Mouse (Mus musculus) testis, adult 2 months (tissue): ENCODE results near the gene Wdr77. TPM values are rescaled to one million over a fixed set of nuclear protein-coding genes. Genes with fewer than 3 reads are reported as not detected.
"Not testable (repeated sequence)": the region's sequence is repeated elsewhere in the genome, so short reads cannot be mapped to it uniquely, and the experiment has no call there.

Experiments used
- H3K27ac ChIP-seq: fragments of 200-500 bp; 2 replicates; pipeline ENCODE4 v1.5.1; 2012; ENCODE audit warnings: low read depth, low read length; ENCODE audit not compliant: control insufficient read depth, insufficient read depth
- H3K27me3 ChIP-seq: fragments of 200-500 bp; 2 replicates; pipeline ENCODE4 v1.6.1; 2012; ENCODE audit warnings: mild to moderate bottlenecking, low read length, moderate library complexity; ENCODE audit not compliant: control insufficient read depth, insufficient read depth
- H3K36me3 ChIP-seq: fragments of 200-500 bp; 2 replicates; pipeline ENCODE4 v1.6.1; 2012; ENCODE audit warnings: mild to moderate bottlenecking, low read length; ENCODE audit not compliant: control insufficient read depth, insufficient read depth
- H3K4me1 ChIP-seq: fragments of 200-500 bp; 2 replicates; pipeline ENCODE4 v1.6.1; 2012; ENCODE audit warnings: low read length; ENCODE audit not compliant: control insufficient read depth, insufficient read depth
- H3K4me3 ChIP-seq: fragments of 200-500 bp; 2 replicates; pipeline ENCODE4 v1.5.1; 2012; ENCODE audit warnings: low read depth, mild to moderate bottlenecking, low read length, moderate library complexity, mixed read lengths; ENCODE audit not compliant: control insufficient read depth
- CTCF ChIP-seq: fragments of 200-500 bp; IDR thresholded peaks from 2 replicates; pipeline ENCODE4 v1.5.1; 2012; ENCODE audit warnings: low read depth, mild to moderate bottlenecking, inconsistent platforms, low read length, moderate library complexity; ENCODE audit not compliant: control insufficient read depth, insufficient read depth, insufficient replicate concordance
- POLR2A ChIP-seq: fragments of 200-500 bp; IDR thresholded peaks from 2 replicates; pipeline ENCODE4 v1.6.1; 2012; ENCODE audit warnings: low read depth, mild to moderate bottlenecking, inconsistent platforms, low read length, moderate library complexity; ENCODE audit not compliant: control insufficient read depth
- polyA plus RNA-seq: library from polyadenylated mRNA; depleted of rRNA; stranded (reverse); fragments of >200 nt; gene quantifications from 2 replicates; pipeline ENCODE4 v1.2.3, GENCODE M21; 2012

Gene Wdr77
- polyA plus RNA-seq, 1 experiment = 55.8 TPM

DNA sequence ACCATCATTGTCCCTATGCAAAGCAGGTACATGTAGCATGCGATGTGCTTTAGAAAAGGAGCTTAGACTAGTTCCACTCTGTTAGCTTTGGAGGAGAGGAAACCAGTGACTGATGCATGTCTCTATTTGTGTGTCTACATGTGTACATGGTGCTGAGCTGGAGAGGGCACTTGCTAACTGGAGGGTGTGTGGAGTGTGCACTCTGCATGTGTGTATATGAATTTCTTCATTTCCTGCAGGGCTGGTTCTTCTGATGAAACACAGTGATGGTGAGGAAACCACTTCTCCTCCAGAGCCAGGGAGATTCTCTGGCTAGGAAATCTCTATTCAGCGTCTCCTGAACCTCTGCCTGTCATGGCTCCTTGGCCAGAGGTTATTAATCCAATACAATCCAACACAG, 15.0 kb downstream of the Wdr77 start:
- TF ChIP-seq CTCF (no peak), POLR2A (no peak)
- no peaks in the 10 kb centered on the region for H3K27me3 ChIP-seq

DNA sequence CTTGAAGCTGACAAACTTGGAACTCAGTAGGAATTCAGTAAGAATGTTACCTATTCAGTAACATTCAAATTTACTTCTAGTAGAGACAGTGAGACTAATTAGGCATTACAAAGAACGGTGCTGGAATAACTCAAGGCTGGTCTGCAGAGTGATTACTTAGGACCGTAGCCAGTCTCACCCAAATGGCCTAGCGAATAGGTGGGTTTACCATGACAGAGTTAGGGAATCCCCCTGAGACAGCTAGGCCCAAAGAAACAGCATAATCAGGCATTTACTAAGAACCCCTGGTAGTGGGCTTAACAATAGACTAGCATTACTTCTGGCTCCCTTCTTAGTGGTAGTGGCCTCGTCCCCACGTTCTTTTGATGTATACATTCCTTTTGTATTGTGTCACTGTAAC, 30.4 kb downstream of the Wdr77 start:
- not testable (repeated sequence) for H3K27me3 ChIP-seq, H3K27ac ChIP-seq, H3K36me3 ChIP-seq, H3K4me3 ChIP-seq, H3K4me1 ChIP-seq

More for the DNA sequence above, 15.0 kb downstream of the Wdr77 start:
- Histone ChIP-seq H3K27ac (no peak overlapping the region), H3K4me3 (no peak overlapping the region), H3K4me1 (no peaks in the 10 kb centered on the region), H3K36me3 (no peaks in the 10 kb centered on the region)

DNA sequence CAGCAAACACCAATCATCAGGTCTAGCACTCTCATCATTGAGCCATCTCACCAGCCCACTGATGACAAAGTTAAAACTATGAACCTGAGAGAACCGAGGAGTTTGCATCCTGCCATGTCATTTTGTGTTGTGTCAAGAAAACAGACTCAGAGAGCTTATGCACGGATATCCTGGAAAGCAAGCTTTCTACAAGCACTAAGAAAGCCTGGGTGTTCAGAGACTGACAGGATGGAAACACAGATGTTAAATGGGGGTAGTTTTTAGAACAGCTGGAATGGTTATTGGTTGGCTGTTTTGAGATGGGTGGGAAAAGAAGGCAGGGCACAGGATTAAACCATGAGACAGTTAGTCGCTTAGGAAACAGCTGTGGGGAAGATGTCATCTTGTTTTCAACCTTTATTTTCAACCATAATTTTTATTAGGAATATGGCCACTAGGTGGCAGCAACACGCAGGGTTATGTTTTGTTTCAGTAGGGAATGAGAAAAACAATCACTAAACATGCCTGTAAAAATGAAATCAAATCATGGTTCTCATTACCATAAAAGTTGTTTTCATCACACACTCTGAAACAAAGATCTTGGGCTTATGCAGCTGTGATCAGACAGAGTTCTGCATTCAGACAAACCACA, 32.6 kb downstream of the Wdr77 start:
- no peaks in the 10 kb centered on the region for H3K27me3 ChIP-seq
- TF ChIP-seq POLR2A (no peak), CTCF (no peak)

DNA sequence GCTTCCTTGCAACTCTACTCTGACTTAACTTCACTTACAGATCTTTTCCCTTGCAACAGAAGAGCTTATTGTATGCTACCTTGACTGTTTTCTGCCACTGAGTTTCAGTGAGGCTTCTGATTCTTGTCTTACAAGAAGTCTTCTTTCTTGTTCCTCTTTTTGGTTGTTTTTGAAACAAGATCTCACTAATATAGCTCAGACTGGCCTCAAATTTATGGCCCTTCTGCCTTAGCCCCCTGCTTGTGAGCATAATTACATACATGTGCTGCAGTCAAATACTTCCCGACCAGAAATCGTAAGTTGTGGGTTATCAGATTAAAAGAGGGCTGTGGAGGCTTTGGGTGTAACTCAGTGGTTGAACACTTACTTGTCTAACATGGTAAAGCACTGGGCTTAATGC, 35.6 kb downstream of the Wdr77 start:
- no peaks in the 10 kb centered on the region for H3K4me1 ChIP-seq
- no peak overlapping the region for H3K4me3 ChIP-seq
- H3K36me3 ChIP-seq = no peaks in the 10 kb centered on the region
- H3K27ac ChIP-seq = no peak overlapping the region
- TF ChIP-seq POLR2A (no peak), CTCF (no peak)
- no peaks in the 10 kb centered on the region for H3K27me3 ChIP-seq

More for the DNA sequence above, 32.6 kb downstream of the Wdr77 start:
- Histone ChIP-seq H3K4me3 (no peak overlapping the region), H3K27ac (no peak overlapping the region), H3K4me1 (no peaks in the 10 kb centered on the region), H3K36me3 (no peaks in the 10 kb centered on the region)

DNA sequence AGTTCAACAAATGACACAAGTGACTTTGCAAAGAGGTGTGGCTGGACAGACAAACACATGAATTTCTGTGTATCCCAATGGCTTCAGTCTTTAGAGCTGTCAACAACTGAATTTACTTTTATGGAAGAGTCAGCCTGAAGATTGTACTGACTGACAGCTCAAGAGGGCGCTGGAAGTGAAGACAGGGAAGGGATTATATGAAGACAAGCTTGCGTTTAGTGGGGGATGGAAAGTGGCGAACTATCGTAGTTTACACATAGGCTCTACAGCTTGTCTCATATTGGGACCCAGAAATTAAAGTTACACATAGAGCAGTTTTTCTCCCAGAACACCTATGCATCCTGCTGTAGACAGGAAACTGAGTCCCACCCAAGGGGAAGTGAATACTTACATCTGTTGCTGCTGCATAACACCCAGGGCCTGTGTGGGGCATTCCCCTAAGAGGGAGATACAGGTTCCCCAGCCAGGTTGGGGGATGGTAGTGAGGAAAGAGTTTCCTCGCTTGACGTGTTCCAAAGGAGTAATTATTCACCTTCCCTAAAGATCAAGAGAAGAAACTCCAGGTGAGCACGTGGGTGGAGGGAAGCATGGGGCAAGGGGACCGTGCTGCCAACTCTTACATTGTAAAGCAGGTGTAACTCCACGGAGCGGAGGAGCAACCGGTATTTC, 41.7 kb downstream of the Wdr77 start:
- Histone ChIP-seq H3K36me3 (no peaks in the 10 kb centered on the region), H3K4me3 (peak overlapping the region; percentile 90), H3K4me1 (peaks cover 4% of the 10 kb centered on the region; the same call in 1 of the 2 replicates), H3K27me3 (no peaks in the 10 kb centered on the region), H3K27ac (0 out of 2 replicates have a peak overlapping the region, but pooled peaks have one; percentile 23)
- no peak for TF ChIP-seq CTCF
- TF ChIP-seq POLR2A = no peak

DNA sequence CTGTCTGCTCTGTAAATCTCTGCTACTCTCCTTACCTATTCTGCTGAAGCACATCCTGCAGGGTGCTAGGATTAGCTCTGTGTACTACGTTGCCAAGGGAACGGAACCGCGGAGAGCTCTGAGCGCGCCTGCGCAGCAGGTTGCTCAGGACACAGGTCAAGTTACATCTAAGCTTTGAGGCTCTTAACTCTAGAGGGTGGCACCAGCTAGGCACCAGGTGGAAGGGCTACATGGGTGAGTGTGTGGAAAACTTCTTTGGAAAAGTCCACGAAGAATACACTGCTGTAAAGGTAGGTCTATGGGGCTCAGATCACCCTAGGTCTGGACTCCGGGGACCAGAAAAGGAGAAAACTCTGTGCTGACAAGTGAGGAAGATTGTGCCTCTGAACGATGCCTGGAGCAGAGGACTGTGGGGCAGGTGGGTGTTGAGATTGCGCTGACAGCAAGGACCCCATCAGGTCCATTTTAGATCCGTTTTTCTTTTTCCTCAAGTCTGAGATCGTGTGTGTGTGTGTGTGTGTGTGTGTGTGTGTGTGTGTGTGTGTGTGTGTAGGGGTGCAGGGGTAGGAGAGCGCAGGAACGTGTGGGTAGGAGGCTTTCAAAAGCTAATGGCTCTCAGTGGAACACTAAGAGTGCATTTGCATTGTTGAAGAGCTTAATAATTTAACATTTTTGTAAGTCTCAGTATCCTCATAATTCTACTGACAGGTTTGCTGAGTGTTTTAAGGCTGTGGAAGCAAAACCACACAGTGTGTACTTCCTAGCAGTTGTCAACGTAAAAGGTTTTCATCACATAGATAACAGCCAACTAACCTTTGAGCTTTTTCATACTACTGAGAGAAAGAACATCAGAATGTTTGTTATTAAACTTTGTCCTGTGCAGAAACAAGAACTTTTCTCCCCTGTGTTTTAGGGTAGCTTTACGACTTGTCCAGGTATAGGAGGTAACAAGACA, 42.5 kb downstream of the Wdr77 start:
- peak overlapping the region; percentile 90 for H3K4me3 ChIP-seq
- no peaks in the 10 kb centered on the region for H3K27me3 ChIP-seq
- H3K36me3 ChIP-seq = no peaks in the 10 kb centered on the region
- peaks cover 4% of the 10 kb centered on the region; the same call in 1 of the 2 replicates for H3K4me1 ChIP-seq
- H3K27ac ChIP-seq = 0 out of 2 replicates have a peak overlapping the region, but pooled peaks have one; percentile 23
- TF ChIP-seq CTCF = no peak
- peak; percentile 73; the same call in 1 of the 2 replicates for TF ChIP-seq POLR2A

DNA sequence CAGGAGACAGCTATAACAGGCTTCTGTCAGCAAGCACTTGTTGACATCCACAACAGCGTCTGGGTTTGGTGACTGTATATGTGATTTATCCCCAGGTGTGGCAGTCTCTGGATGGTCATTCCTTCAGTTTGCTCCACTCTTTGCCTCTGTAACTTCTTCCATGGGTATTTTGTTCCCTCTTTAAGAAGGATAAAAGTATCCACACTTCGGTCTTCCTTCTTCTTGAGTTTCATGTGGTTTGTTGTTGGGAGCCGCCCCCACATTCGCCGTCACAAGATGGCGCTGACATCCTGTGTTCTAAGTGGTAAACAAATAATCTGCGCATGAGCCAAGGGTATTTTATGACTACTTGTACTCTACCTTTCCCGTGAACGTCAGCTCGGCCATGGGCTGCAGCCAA, 44.2 kb downstream of the Wdr77 start:
- peak overlapping the region; percentile 12 for H3K4me3 ChIP-seq
- not testable (repeated sequence) for H3K4me1 ChIP-seq, H3K27me3 ChIP-seq, H3K27ac ChIP-seq, H3K36me3 ChIP-seq
